Comparison of ENCODE assay signal across 33 mouse cellular contexts in genomic region chr14:103485671-103486070, GRCm38 (mm10). TPM values are rescaled to one million over a fixed set of nuclear protein-coding genes. Genes with fewer than 3 reads are reported as not detected.
"Had no signal": no experiment of that assay in that cellular context is flagged by ENCODE, and none has a peak within 500 bp of the region (broad histone marks: within the 10 kb centered on the region; RNA-seq: fewer than 3 reads in every experiment).

No protein-coding gene starts in this region.

- H3K9ac ChIP-seq: limb, embryonic 12.5 days; limb, embryonic 13.5 days; limb, embryonic 15.5 days; liver, embryonic 12.5 days; liver, embryonic 13.5 days; liver, embryonic 14.5 days; liver, embryonic 15.5 days; liver, postnatal 0 days; lung, embryonic 14.5 days; lung, embryonic 15.5 days; midbrain, embryonic 12.5 days; midbrain, embryonic 13.5 days; midbrain, embryonic 15.5 days; neural tube, embryonic 12.5 days had no signal

- H3K27me3 ChIP-seq: limb, embryonic 12.5 days; limb, embryonic 13.5 days; limb, embryonic 15.5 days; liver, embryonic 12.5 days; liver, embryonic 13.5 days; liver, embryonic 15.5 days; lung, embryonic 15.5 days; megakaryocyte, embryonic 14.5 days; midbrain, embryonic 12.5 days; midbrain, embryonic 13.5 days; midbrain, embryonic 15.5 days; neural tube, embryonic 12.5 days had no signal

- ATAC-seq: liver, embryonic 12.5 days; liver, postnatal 0 days; lung, postnatal 0 days; midbrain, embryonic 13.5 days; midbrain, embryonic 15.5 days; midbrain, embryonic 16.5 days had no signal

- H3K4me3 ChIP-seq: limb, embryonic 10.5 days; limb, embryonic 12.5 days; limb, embryonic 13.5 days; limb, embryonic 15.5 days; liver, embryonic 12.5 days; liver, embryonic 13.5 days; liver, embryonic 15.5 days; lung, embryonic 15.5 days; megakaryocyte, embryonic 14.5 days; midbrain, embryonic 10.5 days; midbrain, embryonic 12.5 days; midbrain, embryonic 13.5 days; midbrain, embryonic 15.5 days; myocyte; neural tube, embryonic 12.5 days had no signal

- H3K36me3 ChIP-seq: limb, embryonic 10.5 days; limb, embryonic 12.5 days; limb, embryonic 13.5 days; limb, embryonic 15.5 days; liver, embryonic 12.5 days; liver, embryonic 13.5 days; liver, embryonic 15.5 days; lung, embryonic 15.5 days; midbrain, embryonic 10.5 days; midbrain, embryonic 12.5 days; midbrain, embryonic 13.5 days; midbrain, embryonic 15.5 days; neural tube, embryonic 12.5 days had no signal

- DNase-seq: left cerebral cortex, postnatal 4 days; liver; liver, embryonic 13.5 days; liver, postnatal 0 days; lung, adult 18-20 months; lung, adult 2 months; lung, embryonic 14.5 days; lung, postnatal 10 days; lung, postnatal 14 days; lung, postnatal 36 days; lung, postnatal 4 days; midbrain, embryonic 14.5 days had no signal

- H3K27ac ChIP-seq: limb, embryonic 10.5 days; limb, embryonic 12.5 days; limb, embryonic 13.5 days; limb, embryonic 15.5 days; liver, embryonic 12.5 days; liver, embryonic 13.5 days; liver, embryonic 14.5 days; liver, embryonic 15.5 days; lung, embryonic 15.5 days; midbrain, embryonic 10.5 days; midbrain, embryonic 12.5 days; midbrain, embryonic 13.5 days; midbrain, embryonic 15.5 days; neural tube, embryonic 12.5 days had no signal

- H3K4me1 ChIP-seq: limb, embryonic 10.5 days; limb, embryonic 12.5 days; limb, embryonic 13.5 days; limb, embryonic 15.5 days; liver, embryonic 12.5 days; liver, embryonic 13.5 days; liver, embryonic 15.5 days; lung, embryonic 15.5 days; midbrain, embryonic 10.5 days; midbrain, embryonic 12.5 days; midbrain, embryonic 13.5 days; midbrain, embryonic 15.5 days; neural tube, embryonic 12.5 days had no signal

RNA-seq across cellular contexts. Expression of gene Scel, which starts 27.5 kb away (rescaled TPM):
- total RNA-seq: liver, adult 2 months; megakaryocyte progenitor cell, adult 5-6 weeks; megakaryocyte-erythroid progenitor cell, adult 5-6 weeks; midbrain, postnatal 0 days had no signal
- polyA plus RNA-seq: liver, adult 2 months; liver, postnatal 0 days; myocyte had no signal
